Mouse (Mus musculus) liver, postnatal 0 days (tissue): ENCODE data around the gene Plekhj1.

ENCODE experiments used
- CTCF ChIP-seq: sonication (generic); IDR thresholded peaks from 2 replicates; pipeline ENCODE4 v1.5.1; 2016; ENCODE audit warnings: antibody characterized with exemption, low read depth
- EP300 ChIP-seq: IDR thresholded peaks from 2 replicates; pipeline ENCODE4 v1.6.1; 2016; ENCODE audit warnings: antibody characterized with exemption, low read depth, mild to moderate bottlenecking

GRCm38 (mm10) chr10:80827870-80828420 is 29.5 kb upstream of the Plekhj1 start:
- TF ChIP-seq CTCF (no peak), EP300 (no peak)
